Mouse (Mus musculus) neural tube, embryonic 10.5 days (tissue): ENCODE measurements around the gene 5830411N06Rik.

Source experiments
- DNase-seq: peaks from one replicate; pipeline ENCODE4 v3.0.0-alpha.2; 2017; ENCODE audit warnings: low spot score; ENCODE audit errors: extremely low spot score

5830411N06Rik gene

DNA sequence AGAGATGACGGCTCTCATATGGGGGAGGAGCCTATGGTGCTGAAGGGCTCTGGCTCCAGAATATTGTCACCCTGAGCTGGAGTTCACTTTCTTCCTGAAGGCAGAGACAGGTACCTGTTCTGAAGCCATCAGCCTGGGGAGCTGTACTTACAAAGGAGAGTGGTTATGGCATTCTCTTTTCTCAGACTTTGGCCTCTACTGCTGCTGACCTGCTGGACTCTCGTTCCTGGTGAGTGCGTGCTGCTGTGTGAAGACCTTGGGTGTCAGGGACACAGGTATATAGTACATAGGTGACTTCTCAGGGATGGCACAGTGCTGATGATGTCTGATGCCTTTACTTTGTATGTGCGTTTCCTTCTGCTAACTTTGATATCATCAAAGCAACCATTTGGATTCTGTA lies at the start of gene 5830411N06Rik:
TSS of gene 5830411N06Rik (plus strand) at position 69 of the 400 bp plus-strand sequence.
- no peak for DNase-seq

GRCm38 (mm10) chr7:140201090-140201489 lies 46.0 kb upstream of the 5830411N06Rik start:
- DNase-seq = no peak

GRCm38 (mm10) chr7:140205864-140206263 lies 41.2 kb upstream of the 5830411N06Rik start, which contains the start of gene Olfr524:
Olfr524 (minus strand) TSS chr7:140205964.
- DNase-seq = no peak

GRCm38 (mm10) chr7:140206904-140207303 lies 40.2 kb upstream of the 5830411N06Rik start:
- DNase-seq = no peak

GRCm38 (mm10) chr7:140208153-140208552 lies 38.9 kb upstream of the 5830411N06Rik start:
- DNase-seq = no peak

DNA sequence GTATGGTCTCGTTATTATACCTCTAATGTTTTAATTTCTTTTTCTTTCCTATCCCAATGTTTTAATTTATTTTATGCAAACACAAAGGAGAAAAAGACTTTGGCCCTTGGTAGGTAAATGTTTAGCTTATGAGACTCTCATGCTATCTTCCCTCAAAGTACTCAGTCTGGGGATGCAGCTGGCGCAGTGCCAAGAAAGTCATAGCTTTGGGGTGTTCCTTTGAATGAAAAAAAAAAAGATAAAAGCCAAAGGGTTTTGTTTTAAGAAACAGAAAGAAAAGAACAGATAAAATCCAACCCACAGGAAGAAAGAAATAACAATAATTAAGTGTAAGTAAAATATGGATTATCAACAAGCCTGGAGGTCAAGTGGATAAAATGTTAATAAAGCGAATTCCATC lies 38.4 kb upstream of the 5830411N06Rik start:
- no peak for DNase-seq

GRCm38 (mm10) chr7:140213841-140214240 lies 33.2 kb upstream of the 5830411N06Rik start:
- DNase-seq = no peak

DNA sequence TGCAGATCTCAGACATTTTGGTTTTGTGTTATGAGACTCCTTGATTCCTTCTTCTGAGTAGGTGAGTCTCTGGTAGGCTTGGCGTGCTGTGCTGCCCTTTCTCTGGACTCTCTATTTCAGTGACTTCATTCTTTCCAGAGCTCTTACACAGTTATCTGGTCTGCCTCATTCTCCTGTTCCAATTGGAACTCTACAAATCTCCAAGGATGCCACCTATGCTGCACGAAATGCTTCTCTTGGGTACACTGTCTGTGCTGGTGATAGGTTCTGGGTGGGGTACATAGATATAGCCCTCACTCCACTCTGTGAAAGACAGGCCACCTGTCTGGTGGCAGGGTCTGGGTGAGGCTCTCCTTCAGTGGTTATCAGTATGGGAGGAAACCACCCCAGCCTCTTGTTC lies 29.1 kb upstream of the 5830411N06Rik start, which contains the start of gene Cd163l1:
TSS of gene Cd163l1 (plus strand) at position 301 of the 400 bp plus-strand sequence.
- no peak for DNase-seq

DNA sequence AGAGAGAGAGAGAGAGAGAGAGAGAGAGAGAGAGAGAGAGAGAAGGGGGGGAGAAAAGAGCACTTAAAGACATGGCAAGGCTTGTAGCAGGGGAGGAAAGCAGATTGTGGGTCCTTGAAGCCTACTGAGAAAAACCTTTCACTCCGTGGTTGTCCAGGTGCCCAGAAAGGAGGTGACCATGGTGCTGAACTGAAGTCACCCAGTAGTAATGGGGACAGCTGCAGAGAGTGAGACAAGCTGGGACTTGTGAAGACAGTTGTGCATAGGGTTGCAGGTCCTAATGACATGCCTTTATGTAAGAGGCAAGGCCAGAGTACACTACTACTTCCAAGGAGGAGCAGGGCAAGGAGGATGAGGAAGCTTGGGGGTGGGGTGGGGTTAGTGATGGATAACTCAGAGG lies 27.8 kb upstream of the 5830411N06Rik start:
- no peak for DNase-seq

GRCm38 (mm10) chr7:140220375-140220774 lies 26.7 kb upstream of the 5830411N06Rik start:
- no peak for DNase-seq

GRCm38 (mm10) chr7:140224209-140224608 lies 22.9 kb upstream of the 5830411N06Rik start:
- no peak for DNase-seq

GRCm38 (mm10) chr7:140228476-140228875 lies 18.6 kb upstream of the 5830411N06Rik start:
- no peak for DNase-seq

GRCm38 (mm10) chr7:140231026-140231425 lies 16.1 kb upstream of the 5830411N06Rik start:
- no peak for DNase-seq

GRCm38 (mm10) chr7:140233696-140234095 lies 13.4 kb upstream of the 5830411N06Rik start:
- no peak for DNase-seq

DNA sequence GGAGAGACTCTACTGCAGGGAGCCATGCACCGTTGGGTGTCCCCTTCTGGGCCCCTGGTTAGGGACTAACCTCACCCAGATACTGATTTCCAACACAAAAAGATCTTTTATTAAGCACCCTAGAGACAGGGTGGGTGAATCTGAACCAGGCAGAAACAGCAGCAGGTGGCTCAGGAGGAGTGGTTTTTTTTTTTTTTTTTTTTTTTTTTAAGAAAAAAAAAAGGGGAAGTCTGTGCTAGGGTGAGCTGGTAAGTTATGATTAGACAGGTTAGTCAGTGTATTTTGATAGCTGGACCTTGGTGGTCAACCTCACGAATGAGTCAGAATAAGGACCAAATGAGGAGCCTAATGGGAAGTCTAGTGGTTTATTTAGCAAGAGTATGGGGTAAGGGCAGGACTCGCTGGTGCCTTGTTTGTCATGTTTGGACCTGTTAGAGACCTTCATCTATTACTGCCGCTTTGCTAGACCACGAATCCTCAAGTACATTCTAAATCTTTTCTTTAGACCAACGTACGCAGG lies 6.8 kb downstream of the 5830411N06Rik start:
- DNase-seq = no peak

- no peak for DNase-seq
Measured at GRCm38 (mm10) chr7:140295746-140296145, 48.7 kb downstream of the 5830411N06Rik start.

DNA sequence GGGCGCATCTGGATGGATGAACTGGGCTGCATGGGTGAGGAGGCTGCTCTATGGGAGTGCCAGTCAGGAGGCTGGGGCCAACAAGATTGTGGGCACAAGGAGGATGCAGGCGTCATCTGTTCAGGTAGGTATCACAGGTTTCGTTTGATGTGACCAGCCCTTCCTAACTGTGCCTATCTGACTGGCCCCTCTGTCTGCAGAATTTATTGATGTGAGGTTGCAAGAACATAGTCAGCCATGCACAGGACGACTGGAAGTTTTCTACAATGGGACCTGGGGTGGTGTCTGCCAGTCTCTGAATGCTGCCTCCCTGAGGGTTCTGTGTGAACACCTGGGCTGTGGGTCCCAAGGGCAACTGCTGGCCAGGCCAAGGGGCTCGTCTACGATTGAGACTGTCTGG lies 49.8 kb downstream of the 5830411N06Rik start:
- no peak for DNase-seq

DNA sequence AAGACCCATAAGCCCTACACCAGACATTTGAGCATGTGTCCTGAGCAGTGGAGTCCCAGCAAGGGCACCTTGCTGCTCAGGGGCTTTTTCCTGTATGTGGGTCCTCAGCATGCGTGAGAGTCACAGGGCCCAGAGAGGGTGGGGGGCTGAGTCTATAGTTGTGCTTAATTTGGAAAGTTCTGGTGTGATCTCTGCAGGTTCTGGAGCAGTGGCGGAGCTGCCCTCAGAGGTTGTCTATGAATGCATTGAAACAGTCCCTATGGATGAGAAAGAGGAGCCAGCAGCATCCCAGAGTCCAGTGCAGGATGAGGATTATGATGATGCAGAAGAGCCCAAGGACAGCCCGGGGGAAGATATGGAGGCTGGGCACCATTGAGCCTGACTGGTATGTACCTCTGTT lies 52.3 kb downstream of the 5830411N06Rik start:
- DNase-seq = no peak

DNA sequence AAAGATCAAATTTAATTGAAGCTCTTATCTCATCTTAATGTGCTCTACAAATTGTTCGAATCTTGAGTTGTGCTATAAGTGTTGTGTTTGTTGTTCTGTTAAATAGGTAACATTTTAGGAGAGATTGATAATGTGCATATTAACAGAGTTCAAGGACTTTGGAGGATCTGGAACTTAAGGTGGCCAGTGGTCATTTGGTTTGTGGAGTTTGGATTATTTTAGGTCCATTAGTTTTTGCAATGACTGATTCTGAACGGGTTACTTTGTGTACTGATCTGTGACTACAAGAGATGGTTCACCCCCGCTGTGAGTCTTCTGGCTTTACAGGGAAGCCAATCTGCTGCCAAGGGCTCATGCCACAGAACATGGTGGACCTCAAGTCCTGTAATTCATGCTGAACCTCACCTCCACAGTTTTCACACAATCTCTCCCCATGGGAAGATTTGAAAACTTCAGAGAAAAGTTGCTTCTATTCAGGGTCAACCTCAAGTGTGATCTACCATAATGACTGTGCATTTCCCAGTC lies 72.8 kb downstream of the 5830411N06Rik start:
- DNase-seq = no peak

GRCm38 (mm10) chr7:140320558-140320957 lies 73.5 kb downstream of the 5830411N06Rik start, which contains the start of gene Olfr525:
Olfr525 (plus strand) TSS chr7:140320858.
- DNase-seq = no peak

DNA sequence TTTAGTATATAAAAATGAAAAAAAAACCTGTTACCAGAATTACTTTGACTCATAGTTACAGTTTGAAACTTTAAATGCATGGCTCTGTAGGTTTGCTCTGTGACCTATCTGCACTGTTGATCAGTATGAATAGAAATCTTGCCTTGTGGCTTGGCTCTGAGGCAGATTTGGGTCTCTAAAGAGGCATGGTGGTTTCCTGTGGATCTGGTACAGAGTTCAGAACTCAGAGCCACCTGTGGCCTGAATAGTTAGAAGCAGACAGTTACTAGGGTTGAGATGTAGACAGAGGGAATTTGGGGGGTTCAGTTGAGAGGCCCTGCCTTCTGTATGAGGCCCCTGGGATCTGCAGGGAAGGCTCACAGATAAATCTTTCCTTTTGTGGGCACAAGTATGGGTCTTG lies 74.1 kb downstream of the 5830411N06Rik start:
- DNase-seq = no peak

GRCm38 (mm10) chr7:140329766-140330304 lies 82.8 kb downstream of the 5830411N06Rik start:
- no peak for DNase-seq

DNA sequence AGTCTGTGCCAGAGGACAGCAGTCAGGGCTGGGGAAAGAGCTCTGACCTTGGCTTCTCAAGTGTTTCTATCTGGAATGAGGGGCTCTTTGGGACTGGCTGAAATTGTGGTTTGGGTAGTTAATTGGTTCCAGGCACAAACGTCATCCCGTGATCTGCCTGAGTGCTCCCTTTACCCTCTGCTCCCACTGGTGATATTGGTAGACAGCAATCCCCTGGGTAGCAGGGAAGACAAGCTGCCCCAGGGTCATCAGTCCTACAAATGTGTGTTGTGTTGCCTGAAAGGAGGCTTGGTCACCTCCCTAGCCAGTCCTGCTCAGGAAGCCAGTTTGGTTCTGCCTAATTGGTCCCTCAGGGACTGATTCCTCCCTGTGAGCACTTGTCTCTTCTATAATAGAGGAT lies 86.6 kb downstream of the 5830411N06Rik start, which contains the start of gene Olfr527:
TSS of gene Olfr527 (plus strand) at position 301 of the 400 bp plus-strand sequence.
- no peak for DNase-seq
